Mouse (Mus musculus) left cerebral cortex, adult 2 months (tissue): ENCODE measurements around the gene Ddc. TPM values are rescaled to one million over a fixed set of nuclear protein-coding genes. Genes with fewer than 3 reads are reported as not detected.

ENCODE experiments used
- DNase-seq, 2 experiments: peaks; one replicate each; pipeline ENCODE4 v3.0.0; 2021 to 2022; ENCODE audit warnings: low spot score in 2 of 2, mixed read lengths in 1 of 2; ENCODE audit errors: extremely low spot score in 1 of 2
- H3K27ac ChIP-seq: fragments of 200-600 bp; 2 replicates; pipeline ENCODE4 v1.8.1; 2022
- H3K4me3 ChIP-seq: fragments of 200-600 bp; 2 replicates; pipeline ENCODE4 v1.8.1; 2022
- CTCF ChIP-seq: fragments of 200-600 bp; IDR thresholded peaks from 2 replicates; pipeline ENCODE4 v1.8.1; 2022; ENCODE audit warnings: antibody characterized with exemption, mild to moderate bottlenecking, moderate library complexity
- intact Hi-C: fragments of 180-260 bp; cut with DNase I; formaldehyde crosslinking; loops from one replicate; pipeline ENCODE4 v1.15.1; 2025
- total RNA-seq, 2 experiments: library from RNA; stranded (reverse); gene quantifications; 2 replicates each; pipeline ENCODE4 v1.2.3; 2021

Gene Ddc
- total RNA-seq, 2 experiments from 2014 or later, result 3.6 to 5.8 TPM

DNA sequence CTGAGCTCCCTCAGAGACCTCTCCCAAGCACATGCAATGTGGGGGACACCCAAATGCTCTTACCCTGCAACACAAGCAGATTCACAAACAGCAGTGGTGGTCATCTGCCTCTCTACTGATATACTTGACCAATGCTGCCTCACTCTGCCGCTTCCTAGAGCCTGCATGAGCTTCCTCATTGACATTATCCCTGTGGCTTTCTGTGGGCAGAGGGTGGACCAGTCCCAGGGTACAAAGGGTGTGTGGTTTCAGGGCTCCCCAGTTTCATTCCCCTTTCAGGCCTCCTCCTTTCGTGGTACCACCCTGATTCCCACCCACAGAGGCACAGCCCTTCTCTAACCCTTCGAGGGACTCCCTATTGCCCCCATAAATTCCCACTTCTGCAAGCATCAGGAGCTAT is 120.7 kb downstream of the Ddc start:
- no peak overlapping the region for H3K4me3 ChIP-seq
- TF ChIP-seq CTCF, result no peak
- intact Hi-C loops, result no loop called here

DNA sequence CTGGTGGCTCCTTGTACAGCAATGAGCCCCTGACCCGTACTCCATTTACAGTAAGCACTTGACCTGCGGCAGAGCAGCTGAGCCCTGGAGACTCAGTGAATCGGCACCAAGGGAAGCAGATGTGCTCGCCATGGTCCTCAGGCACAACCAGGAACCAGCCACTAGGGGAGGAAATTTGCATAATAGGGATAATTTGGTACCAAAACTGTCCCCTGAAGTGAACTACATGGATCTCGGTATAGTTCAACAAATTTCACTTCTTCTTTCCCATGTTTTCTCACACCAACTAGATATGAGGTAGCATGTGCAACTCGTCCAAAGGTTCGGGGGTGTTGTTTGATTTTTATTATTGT is 121.1 kb downstream of the Ddc start:
- intact Hi-C loops, result no loop called here
- no peak for DNase-seq
- no peak overlapping the region for H3K4me3 ChIP-seq
- no peak; the same call in 1 of the 2 replicates for TF ChIP-seq CTCF
- no peak overlapping the region for H3K27ac ChIP-seq

More for the DNA sequence above, 120.7 kb downstream of the Ddc start:
- no peak overlapping the region for H3K27ac ChIP-seq
- DNase-seq, result no peak

DNA sequence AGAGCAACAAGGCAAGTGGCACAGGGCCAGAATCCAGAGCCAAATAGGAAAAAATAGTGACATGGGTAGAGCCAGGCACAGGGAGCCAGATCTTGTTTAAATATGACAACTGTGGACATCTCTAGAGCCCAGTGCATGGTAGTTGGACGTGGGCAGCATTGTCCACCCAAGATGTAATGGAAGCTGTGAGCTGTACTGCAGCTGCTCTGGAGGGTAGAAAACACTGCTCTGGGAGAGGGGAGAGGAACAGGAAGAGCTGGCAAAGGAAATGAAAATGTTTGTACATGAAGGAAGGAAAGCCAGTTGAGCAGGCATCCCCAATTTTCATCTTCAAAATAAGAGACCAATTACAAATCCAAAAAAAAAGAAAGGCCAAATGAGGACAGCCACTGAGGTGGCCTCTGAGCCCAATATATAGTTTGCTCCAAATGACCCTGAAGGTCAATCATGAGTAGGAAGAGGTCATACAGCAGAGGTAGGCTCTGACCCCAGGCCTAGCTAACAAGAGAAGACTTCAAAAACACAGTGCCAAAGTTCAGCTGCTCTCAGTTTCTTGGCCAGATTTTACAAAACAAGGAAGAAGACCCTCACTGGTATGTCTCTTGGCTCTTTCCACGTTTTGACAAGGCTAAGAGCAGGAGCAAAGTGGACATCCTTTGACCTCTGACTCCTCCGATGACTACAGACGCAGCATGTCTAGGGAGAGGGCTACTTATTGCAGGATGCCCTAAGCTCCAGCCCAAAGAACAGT is 121.7 kb downstream of the Ddc start:
- DNase-seq, result no peak
- intact Hi-C loops, result no loop called here
- H3K4me3 ChIP-seq, result no peak overlapping the region

GRCm38 (mm10) chr11:11774893-11775292 is 123.1 kb downstream of the Ddc start:
- intact Hi-C loops, result no loop called here
- no peak for DNase-seq
- Histone ChIP-seq H3K27ac (no peak overlapping the region), H3K4me3 (no peak overlapping the region)
- no peak for TF ChIP-seq CTCF

More for the DNA sequence above, 121.7 kb downstream of the Ddc start:
- H3K27ac ChIP-seq, result no peak overlapping the region
- no peak for TF ChIP-seq CTCF

GRCm38 (mm10) chr11:11774384-11774783 is 123.6 kb downstream of the Ddc start:
- intact Hi-C loops, result no loop called here
- TF ChIP-seq CTCF, result no peak

DNA sequence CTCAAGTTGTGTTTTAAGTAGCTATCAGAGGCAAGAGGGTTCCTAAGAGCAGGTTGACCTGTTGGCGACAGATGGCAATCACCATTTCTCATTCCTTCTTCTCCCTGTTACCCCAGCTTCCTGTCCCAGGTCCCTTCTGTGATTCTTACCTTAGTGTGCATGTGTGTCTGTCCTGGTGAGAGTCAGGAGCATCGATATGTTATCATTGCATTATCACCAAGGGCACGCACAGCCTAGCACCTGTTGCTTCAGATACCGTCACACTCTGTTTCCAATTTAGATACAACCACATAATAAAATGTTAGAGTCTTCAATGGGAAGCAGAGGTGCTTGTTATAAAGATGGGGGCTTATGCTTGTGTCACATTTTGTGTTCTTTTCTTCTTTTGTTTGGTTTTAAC is 125.7 kb downstream of the Ddc start:
- H3K4me3 ChIP-seq, result no peak overlapping the region
- DNase-seq, result no peak
- intact Hi-C loops, result no loop called here
- no peak overlapping the region for H3K27ac ChIP-seq
- no peak for TF ChIP-seq CTCF

More at GRCm38 (mm10) chr11:11774384-11774783, 123.6 kb downstream of the Ddc start:
- no peak for DNase-seq
- Histone ChIP-seq H3K4me3 (no peak overlapping the region), H3K27ac (no peak overlapping the region)

- H3K4me3 ChIP-seq, result no peak overlapping the region
- no peak overlapping the region for H3K27ac ChIP-seq
- intact Hi-C loops, result no loop called here
- DNase-seq, result no peak
- no peak for TF ChIP-seq CTCF
These were observed 127.3 kb downstream of the Ddc start for GRCm38 (mm10) chr11:11770691-11771090.

GRCm38 (mm10) chr11:11769281-11769680 is 128.7 kb downstream of the Ddc start:
- TF ChIP-seq CTCF, result no peak
- H3K4me3 ChIP-seq, result no peak overlapping the region
- H3K27ac ChIP-seq, result no peak overlapping the region
- intact Hi-C loops, result no loop called here
- no peak for DNase-seq

GRCm38 (mm10) chr11:11768057-11768456 is 129.9 kb downstream of the Ddc start:
- DNase-seq, result no peak
- no peak overlapping the region for H3K27ac ChIP-seq
- intact Hi-C loops, result no loop called here
- TF ChIP-seq CTCF, result no peak
- H3K4me3 ChIP-seq, result no peak overlapping the region

- no peak overlapping the region for H3K4me3 ChIP-seq
- no peak for DNase-seq
- TF ChIP-seq CTCF, result no peak
- intact Hi-C loops, result no loop called here
- no peak overlapping the region for H3K27ac ChIP-seq
These were observed 131.2 kb downstream of the Ddc start for GRCm38 (mm10) chr11:11766736-11767135.

GRCm38 (mm10) chr11:11766105-11766504 is 131.8 kb downstream of the Ddc start:
- TF ChIP-seq CTCF, result no peak
- intact Hi-C loops, result no loop called here
- Histone ChIP-seq H3K4me3 (no peak overlapping the region), H3K27ac (no peak overlapping the region)
- no peak for DNase-seq

GRCm38 (mm10) chr11:11765414-11765813 is 132.5 kb downstream of the Ddc start:
- DNase-seq, result no peak
- Histone ChIP-seq H3K4me3 (no peak overlapping the region), H3K27ac (no peak overlapping the region)
- intact Hi-C loops, result no loop called here
- TF ChIP-seq CTCF, result no peak

Other genes starting within 250 kb of the Ddc start
- 1 to 10 TPM; 2.8 to 3.5 TPM for gene Ikzf1, start 213.1 kb downstream of the Ddc start, total RNA-seq
- gene Fignl1, start 89.2 kb downstream of the Ddc start, total RNA-seq, result 1 to 10 TPM in 1 of 2 experiments, under 1 TPM in 1; 0.77 to 1.0 TPM
- 10 to 100 TPM; 30.5 to 35.1 TPM for gene Grb10, start 140.5 kb upstream of the Ddc start, total RNA-seq